Mouse (Mus musculus) activated CD4-positive, CD25-positive, alpha-beta regulatory T cell, adult 4 months (primary cell): ENCODE measurements at regions not wholly inside any gene's neighbourhood (a gene's known extent, or its start where the extent isn't known, plus 50 kb on each side); places are given as distances from the start of the nearest gene placed in this dataset.

Source experiments
- ATAC-seq: one replicate; pipeline ENCODE4 v1.8.0; 2017

- ATAC-seq, result no peak
Measured at GRCm38 (mm10) chr11:22644877-22645276, 133.0 kb downstream of the Tmem17 start.

GRCm38 (mm10) chr11:22646192-22646936, 134.5 kb downstream of the Tmem17 start:
- ATAC-seq, result no peak

GRCm38 (mm10) chr11:22648275-22648674, 136.4 kb downstream of the Tmem17 start:
- ATAC-seq, result no peak

GRCm38 (mm10) chr11:22650771-22651170, 138.9 kb downstream of the Tmem17 start:
- no peak for ATAC-seq

GRCm38 (mm10) chr11:22651313-22651712, 139.4 kb downstream of the Tmem17 start:
- ATAC-seq, result no peak

- no peak for ATAC-seq
Measured at GRCm38 (mm10) chr11:22651911-22652310, 140.0 kb downstream of the Tmem17 start.

- no peak for ATAC-seq
Measured at GRCm38 (mm10) chr11:22652931-22653330, 141.0 kb downstream of the Tmem17 start.

- ATAC-seq, result no peak
Measured at GRCm38 (mm10) chr11:22653366-22653765, 141.5 kb downstream of the Tmem17 start.

- no peak for ATAC-seq
Measured at GRCm38 (mm10) chr11:22657635-22658034, 145.7 kb downstream of the Tmem17 start.

- ATAC-seq, result no peak
Measured at GRCm38 (mm10) chr11:22661072-22661471, 149.2 kb downstream of the Tmem17 start.

- no peak for ATAC-seq
Measured at GRCm38 (mm10) chr11:22661713-22662551, 150.0 kb downstream of the Tmem17 start.

- peak; percentile 61 for ATAC-seq
Measured at GRCm38 (mm10) chr11:22665978-22666377, 154.1 kb downstream of the Tmem17 start.

GRCm38 (mm10) chr11:22666378-22666777, 154.5 kb downstream of the Tmem17 start:
- ATAC-seq, result no peak

GRCm38 (mm10) chr11:22668220-22668619, 156.3 kb downstream of the Tmem17 start:
- no peak for ATAC-seq

GRCm38 (mm10) chr11:22669267-22669666, 157.4 kb downstream of the Tmem17 start:
- no peak for ATAC-seq

- no peak for ATAC-seq
Measured at GRCm38 (mm10) chr11:22671791-22672490, 160.1 kb downstream of the Tmem17 start.

- no peak for ATAC-seq
Measured at GRCm38 (mm10) chr11:22675047-22675446, 163.2 kb downstream of the Tmem17 start.

GRCm38 (mm10) chr11:22675754-22676153, 163.9 kb downstream of the Tmem17 start:
- no peak for ATAC-seq

GRCm38 (mm10) chr11:22677337-22677736, 165.4 kb downstream of the Tmem17 start:
- ATAC-seq, result no peak

GRCm38 (mm10) chr11:22684576-22684975, 172.7 kb downstream of the Tmem17 start:
- no peak for ATAC-seq

- ATAC-seq, result no peak
Measured at GRCm38 (mm10) chr11:22690829-22691228, 169.9 kb downstream of the B3gnt2 start.

GRCm38 (mm10) chr11:22692281-22692857, 168.4 kb downstream of the B3gnt2 start:
- no peak for ATAC-seq

- peak; percentile 92 for ATAC-seq
Measured at GRCm38 (mm10) chr11:22692941-22693341, 167.8 kb downstream of the B3gnt2 start.
